Mouse (Mus musculus): ENCODE measurements at regions not wholly inside any gene's neighbourhood (a gene's known extent, or its start where the extent isn't known, plus 50 kb on each side); places are given as distances from the start of the nearest gene placed in this dataset.
A peak's percentile ranks its signal among the peaks of the same experiment; 100 is the strongest.

- no peak for DNase-seq (ENCODE audit: low spot score in 2 of 2)
- intact Hi-C loops (cut with DNase I) = no loop called here
Measured at GRCm38 (mm10) chr2:114295110-114295509, 93.8 kb upstream of the Zfp770 start.

- DNase-seq (ENCODE audit: low spot score in 2 of 2) = no peak
- intact Hi-C loops (cut with DNase I) = no loop called here
Measured at GRCm38 (mm10) chr2:114291387-114291786, 90.1 kb upstream of the Zfp770 start.

GRCm38 (mm10) chr2:114275536-114275935, 74.3 kb upstream of the Zfp770 start:
- DNase-seq (ENCODE audit: low spot score in 2 of 2) = no peak
- intact Hi-C loops (cut with DNase I) = no loop called here

GRCm38 (mm10) chr2:114260397-114261071, 59.3 kb upstream of the Zfp770 start:
- intact Hi-C loops (cut with DNase I) = loop anchor here (10.0 kb wide), 4 partner anchors 154 to 1844 kb away; no protein-coding TSS in a partner anchor
- DNase-seq (ENCODE audit: low spot score in 2 of 2) = peak; percentile 50 to 59

- no peak for DNase-seq (ENCODE audit: low spot score in 2 of 2)
- intact Hi-C loops (cut with DNase I) = no loop called here
Measured at GRCm38 (mm10) chr2:114259539-114259938, 58.3 kb upstream of the Zfp770 start.

All from left cerebral cortex, postnatal 14 days (tissue).